Mouse (Mus musculus) limb, embryonic 14.5 days (tissue): ENCODE measurements around the gene Col4a1. TPM values are rescaled to one million over a fixed set of nuclear protein-coding genes. Genes with fewer than 3 reads are reported as not detected.
A peak's percentile ranks its signal among the peaks of the same experiment; 100 is the strongest.

Experiments
- ATAC-seq: fragments of 200-750 bp; cut with Nextera tagmentation; 2 replicates; pipeline ENCODE4 v1.8.0; 2017; ENCODE audit warnings: low read depth, moderate number of reproducible peaks, moderate TSS enrichment; ENCODE audit not compliant: low FRiP score
- DNase-seq: peaks from one replicate; pipeline ENCODE4 v3.0.0-alpha.2; 2015; ENCODE audit warnings: low spot score
- H3K27ac ChIP-seq: fragments of 300-500 bp; sonication (generic); replicated peaks from 2 replicates; pipeline ENCODE4 v1.5.1; 2014; ENCODE audit warnings: low read depth, mild to moderate bottlenecking, low read length, moderate library complexity, mixed read lengths
- H3K27me3 ChIP-seq: fragments of 300-500 bp; sonication (generic); 2 replicates; pipeline ENCODE4 v1.6.1; 2014; ENCODE audit warnings: low read length, mixed read lengths; ENCODE audit not compliant: control insufficient read depth, insufficient read depth
- H3K36me3 ChIP-seq: fragments of 300-500 bp; sonication (generic); 2 replicates; pipeline ENCODE4 v1.6.1; 2014; ENCODE audit warnings: mild to moderate bottlenecking, low read length, moderate library complexity, mixed read lengths; ENCODE audit not compliant: control insufficient read depth, insufficient read depth
- H3K4me1 ChIP-seq: fragments of 300-500 bp; sonication (generic); 2 replicates; pipeline ENCODE4 v1.6.1; 2014; ENCODE audit warnings: antibody characterized with exemption, low read length, mixed read lengths; ENCODE audit not compliant: control insufficient read depth, insufficient read depth
- H3K4me2 ChIP-seq: fragments of 300-500 bp; sonication (generic); replicated peaks from 2 replicates; pipeline ENCODE4 v1.6.1; 2014; ENCODE audit warnings: low read depth, mild to moderate bottlenecking, low read length, moderate library complexity; ENCODE audit not compliant: severe bottlenecking
- H3K4me3 ChIP-seq: fragments of 300-500 bp; sonication (generic); replicated peaks from 2 replicates; pipeline ENCODE4 v1.5.1; 2014; ENCODE audit warnings: low read length
- H3K9ac ChIP-seq: fragments of 300-500 bp; sonication (generic); 2 replicates; pipeline ENCODE4 v1.6.1; 2014; ENCODE audit warnings: mild to moderate bottlenecking, low read depth, low read length, moderate library complexity; ENCODE audit not compliant: severe bottlenecking
- H3K9me3 ChIP-seq: fragments of 300-500 bp; sonication (generic); 2 replicates; pipeline ENCODE4 v1.6.1; 2016; ENCODE audit warnings: low read length; ENCODE audit not compliant: control insufficient read depth
- POLR2A ChIP-seq: fragments of 200-500 bp; IDR thresholded peaks from 2 replicates; pipeline ENCODE4 v1.8.0; 2012; ENCODE audit warnings: inconsistent platforms, mild to moderate bottlenecking, moderate library complexity, borderline replicate concordance; ENCODE audit not compliant: insufficient read depth, insufficient read length; ENCODE audit errors: extremely low read depth
- WGBS: fragments of 180-500 bp; shearing (Covaris S2); extraction: QIAGEN DNeasy Blood & Tissue Kit; methylation state at CpG from one replicate; pipeline ENCODE4 v1.1.7; 2014; 5-methylcytosine and 5-hydroxymethylcytosine counted together
- polyA plus RNA-seq, 2 experiments: library from polyadenylated mRNA; depleted of rRNA in 1 of 2; stranded (reverse) in 1 of 2; unstranded in 1 of 2; fragments of >200 nt; fragmentation: Nextera tagmentation in 1 of 2; extraction: Ambion mirVana in 1 of 2; gene quantifications; 2 replicates each; pipeline versions ENCODE4 v1.2.1 to v1.2.3; 2012 to 2014

The Col4a1 gene
- polyA plus RNA-seq, 2 experiments = 215 to 225 TPM

GRCm38 (mm10) chr8:11355900-11356299 lies 43.3 kb upstream of the Col4a1 start:
- Histone ChIP-seq H3K9me3 (no peaks in the 10 kb centered on the region), H3K4me2 (no peak overlapping the region), H3K4me3 (no peak overlapping the region), H3K27me3 (no peaks in the 10 kb centered on the region), H3K36me3 (no peaks in the 10 kb centered on the region; the same call in 1 of the 2 replicates), H3K27ac (no peak overlapping the region), H3K9ac (no peak overlapping the region), H3K4me1 (peaks cover 21% of the 10 kb centered on the region)
- TF ChIP-seq POLR2A = no peak
- 81% methylated on average over 3 of the region's 3 CpGs for whole genome bisulfite sequencing
- DNase-seq (no peak), ATAC-seq (no peak)

GRCm38 (mm10) chr8:11354800-11355451 lies 42.3 kb upstream of the Col4a1 start:
- H3K4me3 ChIP-seq = no peak overlapping the region
- ATAC-seq (no peak), DNase-seq (no peak)
- no peaks in the 10 kb centered on the region for H3K27me3 ChIP-seq
- 95% methylated on average over 8 of the region's 8 CpGs for WGBS
- H3K4me2 ChIP-seq = no peak overlapping the region
- peaks cover 21% of the 10 kb centered on the region for H3K4me1 ChIP-seq
- no peak overlapping the region for H3K27ac ChIP-seq
- no peaks in the 10 kb centered on the region; the same call in 1 of the 2 replicates for H3K36me3 ChIP-seq
- H3K9me3 ChIP-seq = no peaks in the 10 kb centered on the region
- no peak overlapping the region for H3K9ac ChIP-seq
- TF ChIP-seq POLR2A = no peak

DNA sequence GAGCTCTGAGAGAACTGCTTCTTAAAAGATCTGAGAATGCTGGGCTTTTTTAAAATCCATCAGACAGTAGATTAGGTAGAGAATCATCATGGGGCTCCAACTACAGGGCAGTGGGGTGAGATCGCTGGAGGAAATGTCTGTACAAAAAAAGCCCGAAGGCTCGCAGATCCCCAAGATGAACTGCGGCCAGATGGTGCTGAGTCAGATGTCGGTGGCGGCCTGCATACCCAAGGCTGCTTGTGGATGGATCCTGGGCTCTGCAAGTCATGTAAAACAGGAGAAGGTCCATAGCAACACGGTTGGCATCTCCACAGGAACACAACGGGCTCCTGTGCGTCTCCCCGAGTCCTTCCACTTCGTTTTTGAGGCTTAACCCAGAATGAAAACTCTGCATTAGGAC lies 39.9 kb upstream of the Col4a1 start:
- Histone ChIP-seq H3K27ac (no peak overlapping the region), H3K9me3 (no peaks in the 10 kb centered on the region), H3K27me3 (no peaks in the 10 kb centered on the region), H3K9ac (no peak overlapping the region), H3K4me1 (peaks cover 11% of the 10 kb centered on the region), H3K4me2 (no peak overlapping the region), H3K4me3 (no peak overlapping the region), H3K36me3 (no peaks in the 10 kb centered on the region; the same call in 1 of the 2 replicates)
- ATAC-seq = no peak
- DNase-seq = no peak
- TF ChIP-seq POLR2A = no peak
- 55% methylated on average over 11 of the region's 11 CpGs for WGBS

DNA sequence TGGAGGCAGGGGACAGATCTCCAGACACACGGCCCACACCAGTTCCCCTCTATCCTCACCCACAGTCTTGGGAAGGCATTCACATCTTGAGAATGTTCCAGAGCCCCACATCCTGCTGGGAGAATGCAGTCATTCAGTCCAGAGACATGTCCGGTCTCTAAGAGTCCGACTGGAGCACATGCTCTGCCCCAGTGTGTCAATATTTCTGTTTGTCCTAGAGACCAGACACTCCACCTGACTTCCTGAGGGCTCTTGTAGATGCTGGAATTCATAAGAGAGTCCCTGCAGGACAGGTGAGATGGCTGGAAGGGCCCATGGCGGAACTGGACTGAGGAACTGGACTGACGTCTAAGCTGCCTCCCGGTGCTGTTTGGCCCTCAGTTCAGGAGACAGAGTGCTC lies 38.7 kb upstream of the Col4a1 start:
- Histone ChIP-seq H3K27me3 (no peaks in the 10 kb centered on the region), H3K36me3 (no peaks in the 10 kb centered on the region; the same call in 1 of the 2 replicates), H3K27ac (no peak overlapping the region), H3K4me1 (peaks cover 8% of the 10 kb centered on the region), H3K9ac (no peak overlapping the region), H3K4me3 (no peak overlapping the region), H3K9me3 (no peaks in the 10 kb centered on the region), H3K4me2 (no peak overlapping the region)
- ATAC-seq (no peak), DNase-seq (no peak)
- 78% methylated on average over 6 of the region's 6 CpGs for WGBS
- no peak for TF ChIP-seq POLR2A

DNA sequence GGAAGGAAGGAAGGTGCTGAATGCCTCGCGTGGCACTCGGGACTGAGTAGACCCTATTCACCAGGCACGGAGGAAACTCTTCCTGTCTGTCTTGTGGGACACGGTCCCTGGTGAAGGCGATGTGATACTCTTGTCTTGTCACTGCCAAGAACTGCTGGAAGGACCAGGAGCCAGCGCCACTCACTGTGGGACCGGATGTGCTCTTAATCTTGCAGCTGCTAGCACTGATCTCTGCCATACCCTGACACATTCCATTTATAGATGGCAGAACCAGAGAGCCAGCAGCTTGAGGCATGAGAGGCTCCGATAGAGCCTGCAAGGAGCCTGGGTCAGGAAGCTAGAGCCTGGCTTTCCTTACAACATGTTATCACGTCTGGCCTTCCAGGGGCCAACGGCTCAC lies 36.0 kb upstream of the Col4a1 start:
- H3K27me3 ChIP-seq = no peaks in the 10 kb centered on the region
- H3K27ac ChIP-seq = no peak overlapping the region; the same call in 1 of the 2 replicates
- H3K9ac ChIP-seq = no peak overlapping the region
- no peaks in the 10 kb centered on the region for H3K36me3 ChIP-seq
- peak; percentile 59 for DNase-seq
- TF ChIP-seq POLR2A = no peak
- peaks cover 12% of the 10 kb centered on the region for H3K4me1 ChIP-seq
- peak; percentile 79 for ATAC-seq
- H3K4me2 ChIP-seq = no peak overlapping the region
- no peaks in the 10 kb centered on the region for H3K9me3 ChIP-seq
- WGBS = 79% methylated on average over 11 of the region's 11 CpGs
- H3K4me3 ChIP-seq = no peak overlapping the region
